Mouse (Mus musculus): ENCODE measurements around the gene Lrrc59. TPM values are rescaled to one million over a fixed set of nuclear protein-coding genes. Genes with fewer than 3 reads are reported as not detected.
A peak's percentile ranks its signal among the peaks of the same experiment; 100 is the strongest.

Lrrc59 gene
- total RNA-seq, 1 experiment, result 282 TPM

GRCm38 (mm10) chr11:94675446-94675845 is 45.9 kb downstream of the Lrrc59 start:
- no peak for TF ChIP-seq ZC3H11A (IDR thresholded peaks at IDR 0.05; ENCODE audit: borderline replicate concordance, low read depth, low read length)
- TF ChIP-seq HCFC1 (IDR thresholded peaks at IDR 0.05; ENCODE audit: borderline replicate concordance, insufficient read depth, low read length), result no peak
- TF ChIP-seq ZNF384 (IDR thresholded peaks at IDR 0.05; ENCODE audit: low read depth, low read length), result no peak
- TF ChIP-seq MAFK (IDR thresholded peaks at IDR 0.05; ENCODE audit: insufficient read depth, low read depth, low read length), result no peak
- TF ChIP-seq CHD2 (IDR thresholded peaks at IDR 0.05; ENCODE audit: low read depth, low read length), result no peak
- Histone ChIP-seq H3K9ac (ENCODE audit: insufficient read depth, low read depth, low read length, poor library complexity, severe bottlenecking) (no peak overlapping the region), H3K9me3 (ENCODE audit: control insufficient read depth, insufficient read depth, low read depth, low read length) (no peaks in the 10 kb centered on the region), H3K4me3 (ENCODE audit: insufficient read depth in 1 of 2, low read depth in 1 of 2, low read length in 2 of 2, poor library complexity in 1 of 2, severe bottlenecking in 1 of 2) (no peak overlapping the region), H3K27ac (ENCODE audit: insufficient read depth, low read depth, low read length, poor library complexity, severe bottlenecking) (no peak overlapping the region), H3K36me3 (ENCODE audit: control insufficient read depth, insufficient read depth, low read length, poor library complexity, severe bottlenecking) (no peaks in the 10 kb centered on the region; the same call in 1 of the 2 replicates), H3K4me1 (ENCODE audit: control insufficient read depth in 2 of 2, insufficient read depth in 2 of 2, low read length in 2 of 2, poor library complexity in 1 of 2) (peaks cover 0 to 16% of the 10 kb centered on the region in 2 experiments; a peak in 2 of 4 replicates)
- DNase-seq (ENCODE audit: low read depth, low spot score), result no peak
- in situ Hi-C loops (cut with MboI; ENCODE audit: low sequenced_read_pairs in 2 of 2, unreplicated experiment in 2 of 2), result no loop called here

- no peaks in the 10 kb centered on the region for H3K9me3 ChIP-seq (ENCODE audit: control insufficient read depth, insufficient read depth, low read depth, low read length)
- H3K9ac ChIP-seq (ENCODE audit: insufficient read depth, low read depth, low read length, poor library complexity, severe bottlenecking), result peak overlapping the region; percentile 95; the same call in 1 of the 2 replicates
- no peaks in the 10 kb centered on the region; the same call in 1 of the 2 replicates for H3K36me3 ChIP-seq (ENCODE audit: control insufficient read depth, insufficient read depth, low read length, poor library complexity, severe bottlenecking)
- TF ChIP-seq CHD2 (IDR thresholded peaks at IDR 0.05; ENCODE audit: low read depth, low read length), result no peak
- no peak for TF ChIP-seq ZC3H11A (IDR thresholded peaks at IDR 0.05; ENCODE audit: borderline replicate concordance, low read depth, low read length)
- TF ChIP-seq HCFC1 (IDR thresholded peaks at IDR 0.05; ENCODE audit: borderline replicate concordance, insufficient read depth, low read length), result no peak
- no peak for TF ChIP-seq ZNF384 (IDR thresholded peaks at IDR 0.05; ENCODE audit: low read depth, low read length)
- TF ChIP-seq MAFK (IDR thresholded peaks at IDR 0.05; ENCODE audit: insufficient read depth, low read depth, low read length), result no peak
- in situ Hi-C loops (cut with MboI; ENCODE audit: low sequenced_read_pairs in 2 of 2, unreplicated experiment in 2 of 2), result no loop called here
- no peak for DNase-seq (ENCODE audit: low read depth, low spot score)
- peaks cover 0 to 16% of the 10 kb centered on the region in 2 experiments; a peak in 2 of 4 replicates for H3K4me1 ChIP-seq (ENCODE audit: control insufficient read depth in 2 of 2, insufficient read depth in 2 of 2, low read length in 2 of 2, poor library complexity in 1 of 2)
- H3K27ac ChIP-seq (ENCODE audit: insufficient read depth, low read depth, low read length, poor library complexity, severe bottlenecking), result no peak overlapping the region
- peak overlapping the region; percentile 91 to 97 for H3K4me3 ChIP-seq (ENCODE audit: insufficient read depth in 1 of 2, low read depth in 1 of 2, low read length in 2 of 2, poor library complexity in 1 of 2, severe bottlenecking in 1 of 2)
Measured at GRCm38 (mm10) chr11:94676308-94676707, 46.7 kb downstream of the Lrrc59 start.

DNA sequence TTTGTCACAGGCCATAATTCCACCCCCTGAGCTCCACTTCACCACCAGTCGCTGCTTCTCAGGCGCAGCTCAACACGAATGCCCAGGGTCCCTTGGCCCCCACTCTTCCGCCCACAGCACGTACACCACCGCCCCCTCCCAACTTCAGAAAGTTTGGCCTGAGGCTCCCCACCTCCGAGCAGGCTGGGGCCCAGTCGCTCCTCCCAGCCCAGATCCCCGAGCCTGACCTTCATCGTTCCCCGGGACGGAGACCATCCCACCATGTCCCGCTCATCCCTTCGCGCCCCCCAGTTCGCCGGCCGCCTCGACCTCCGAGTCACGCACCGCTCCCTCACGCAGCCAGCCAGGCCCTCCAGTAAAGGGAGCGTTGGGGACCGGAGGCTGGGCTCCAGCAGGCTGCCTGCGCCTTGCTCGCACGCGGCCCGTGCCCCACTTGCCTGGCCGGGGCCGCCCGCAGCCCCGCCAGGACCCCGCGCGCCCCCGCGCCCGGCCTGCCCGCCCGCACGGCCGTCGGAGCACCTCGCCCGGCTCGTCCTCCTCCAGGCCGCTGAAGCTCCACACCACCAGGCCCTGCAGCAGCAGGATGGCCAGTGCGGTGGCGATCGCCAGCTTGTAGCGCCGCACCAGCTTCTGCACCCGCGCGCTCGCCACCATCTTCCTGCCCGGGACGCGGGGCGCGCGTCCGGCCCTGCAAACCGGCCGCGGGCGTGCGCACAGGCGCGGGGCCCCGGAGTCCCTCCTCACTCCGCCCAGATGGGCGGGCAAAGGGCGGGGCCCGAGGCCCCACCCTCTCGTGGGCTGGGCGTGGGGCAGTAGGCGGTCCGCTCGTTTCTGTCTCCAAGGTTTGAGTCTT is 47.4 kb downstream of the Lrrc59 start, which contains the start of gene Xylt2:
Gene Xylt2, minus strand, starts transcription at position 762 of the 853 bp plus-strand sequence.
- in situ Hi-C loops (cut with MboI; ENCODE audit: low sequenced_read_pairs in 2 of 2, unreplicated experiment in 2 of 2), result no loop called here
- no peaks in the 10 kb centered on the region; the same call in 1 of the 2 replicates for H3K36me3 ChIP-seq (ENCODE audit: control insufficient read depth, insufficient read depth, low read length, poor library complexity, severe bottlenecking)
- H3K4me1 ChIP-seq (ENCODE audit: control insufficient read depth in 2 of 2, insufficient read depth in 2 of 2, low read length in 2 of 2, poor library complexity in 1 of 2), result peaks cover 0 to 16% of the 10 kb centered on the region in 2 experiments; a peak in 2 of 4 replicates
- no peak for TF ChIP-seq HCFC1 (IDR thresholded peaks at IDR 0.05; ENCODE audit: borderline replicate concordance, insufficient read depth, low read length)
- TF ChIP-seq ZNF384 (IDR thresholded peaks at IDR 0.05; ENCODE audit: low read depth, low read length), result no peak
- TF ChIP-seq CHD2 (IDR thresholded peaks at IDR 0.05; ENCODE audit: low read depth, low read length), result no peak
- no peak for TF ChIP-seq MAFK (IDR thresholded peaks at IDR 0.05; ENCODE audit: insufficient read depth, low read depth, low read length)
- no peak for TF ChIP-seq ZC3H11A (IDR thresholded peaks at IDR 0.05; ENCODE audit: borderline replicate concordance, low read depth, low read length)
- peak within 1 kb of the TSS; percentile 95 for H3K9ac ChIP-seq (ENCODE audit: insufficient read depth, low read depth, low read length, poor library complexity, severe bottlenecking)
- peak within 1 kb of the TSS; percentile 28; the same call in 1 of the 2 replicates for H3K27ac ChIP-seq (ENCODE audit: insufficient read depth, low read depth, low read length, poor library complexity, severe bottlenecking)
- no peaks in the 10 kb centered on the region for H3K9me3 ChIP-seq (ENCODE audit: control insufficient read depth, insufficient read depth, low read depth, low read length)
- H3K4me3 ChIP-seq (ENCODE audit: insufficient read depth in 1 of 2, low read depth in 1 of 2, low read length in 2 of 2, poor library complexity in 1 of 2, severe bottlenecking in 1 of 2), result peak within 1 kb of the TSS; percentile 91 to 97
- DNase-seq (ENCODE audit: low read depth, low spot score), result peak; percentile 78

DNA sequence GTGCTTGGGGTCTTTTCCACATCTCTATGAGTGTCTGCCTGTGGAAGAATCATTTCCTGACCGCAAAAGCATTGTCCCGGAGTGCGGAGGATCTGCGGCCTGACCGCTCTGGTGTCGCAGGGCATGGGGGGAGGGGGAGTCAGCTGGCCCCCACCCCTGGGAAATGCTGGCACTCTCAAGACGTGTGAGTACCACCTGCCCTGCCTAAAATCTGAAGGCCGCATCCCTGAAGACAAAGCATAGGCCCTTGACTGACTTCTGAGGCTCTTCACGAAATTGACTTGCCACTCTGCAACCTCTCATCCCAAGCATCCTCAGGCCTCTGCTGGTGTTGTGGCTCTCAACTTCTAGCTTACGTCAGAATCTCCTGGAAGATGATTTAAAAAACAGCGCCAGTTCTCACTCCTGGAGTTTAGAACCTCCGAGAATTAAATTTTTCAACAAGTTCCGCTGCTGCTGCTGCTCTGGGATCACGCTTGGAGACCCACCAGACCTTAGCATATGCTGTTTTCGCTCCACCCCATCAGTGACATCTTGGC is 48.1 kb downstream of the Lrrc59 start:
- DNase-seq (ENCODE audit: low read depth, low spot score), result no peak
- Histone ChIP-seq H3K27ac (ENCODE audit: insufficient read depth, low read depth, low read length, poor library complexity, severe bottlenecking) (no peak overlapping the region), H3K36me3 (ENCODE audit: control insufficient read depth, insufficient read depth, low read length, poor library complexity, severe bottlenecking) (no peaks in the 10 kb centered on the region; the same call in 1 of the 2 replicates), H3K4me3 (ENCODE audit: insufficient read depth in 1 of 2, low read depth in 1 of 2, low read length in 2 of 2, poor library complexity in 1 of 2, severe bottlenecking in 1 of 2) (peak overlapping the region; percentile 54 to 91), H3K9ac (ENCODE audit: insufficient read depth, low read depth, low read length, poor library complexity, severe bottlenecking) (peak overlapping the region; percentile 54; the same call in 1 of the 2 replicates), H3K9me3 (ENCODE audit: control insufficient read depth, insufficient read depth, low read depth, low read length) (no peaks in the 10 kb centered on the region), H3K4me1 (ENCODE audit: control insufficient read depth in 2 of 2, insufficient read depth in 2 of 2, low read length in 2 of 2, poor library complexity in 1 of 2) (peaks cover 0 to 16% of the 10 kb centered on the region in 2 experiments; a peak in 2 of 4 replicates)
- in situ Hi-C loops (cut with MboI; ENCODE audit: low sequenced_read_pairs in 2 of 2, unreplicated experiment in 2 of 2), result no loop called here
- no peak for TF ChIP-seq HCFC1 (IDR thresholded peaks at IDR 0.05; ENCODE audit: borderline replicate concordance, insufficient read depth, low read length)
- TF ChIP-seq ZC3H11A (IDR thresholded peaks at IDR 0.05; ENCODE audit: borderline replicate concordance, low read depth, low read length), result no peak
- TF ChIP-seq CHD2 (IDR thresholded peaks at IDR 0.05; ENCODE audit: low read depth, low read length), result no peak
- no peak for TF ChIP-seq ZNF384 (IDR thresholded peaks at IDR 0.05; ENCODE audit: low read depth, low read length)
- TF ChIP-seq MAFK (IDR thresholded peaks at IDR 0.05; ENCODE audit: insufficient read depth, low read depth, low read length), result no peak

All from ES-E14 (cell line).